Comparison of ENCODE assay signal across 17 mouse cellular contexts in genomic region chr9:80333466-80333865, GRCm38 (mm10).
DNase-seq lines count a peak whose midpoint lies in the region; ATAC-seq and TF ChIP-seq lines count a peak whose summit lies in the region.
"Had no signal": no experiment of that assay in that cellular context is flagged by ENCODE, and none has a peak within 500 bp of the region (broad histone marks: within the 10 kb centered on the region; RNA-seq: fewer than 3 reads in every experiment).

No protein-coding gene starts in this region.

- WGBS in hindbrain, postnatal 0 days = 32% methylated on average over 8 of the region's 8 CpGs
- 50% methylated on average over 8 of the region's 8 CpGs for WGBS in hindbrain, embryonic 14.5 days
- 52% methylated on average over 8 of the region's 8 CpGs for WGBS in midbrain, embryonic 13.5 days
- 72% methylated on average over 8 of the region's 8 CpGs for WGBS in midbrain, embryonic 10.5 days
- WGBS in stomach, postnatal 0 days = 32% methylated on average over 8 of the region's 8 CpGs

- no peak overlapping the region for H3K4me3 ChIP-seq in hindbrain, postnatal 0 days (ENCODE audit: low read length)
- H3K4me3 ChIP-seq in hindbrain, embryonic 14.5 days (replicated peaks; ENCODE audit: low read length) = no peak overlapping the region
- no peak overlapping the region for H3K4me3 ChIP-seq in midbrain, embryonic 13.5 days (replicated peaks)
- no peak overlapping the region for H3K4me3 ChIP-seq in midbrain, embryonic 10.5 days
- H3K4me3 ChIP-seq in stomach, postnatal 0 days (ENCODE audit: low read depth, low read length) = no peak overlapping the region
- H3K4me3 ChIP-seq: embryonic facial prominence, embryonic 12.5 days; heart, embryonic 10.5 days; hindbrain, embryonic 12.5 days; limb, embryonic 12.5 days had no signal

- no peaks in the 10 kb centered on the region for H3K9me3 ChIP-seq in hindbrain, postnatal 0 days (ENCODE audit: low read length)
- no peaks in the 10 kb centered on the region for H3K9me3 ChIP-seq in hindbrain, embryonic 14.5 days (ENCODE audit: control insufficient read depth, low read length)
- H3K9me3 ChIP-seq in midbrain, embryonic 13.5 days = no peaks in the 10 kb centered on the region
- no peaks in the 10 kb centered on the region for H3K9me3 ChIP-seq in midbrain, embryonic 10.5 days (replicated peaks)
- H3K9me3 ChIP-seq in stomach, postnatal 0 days (ENCODE audit: control insufficient read depth, low read length) = no peaks in the 10 kb centered on the region
- H3K9me3 ChIP-seq: embryonic facial prominence, embryonic 12.5 days; heart, embryonic 10.5 days; hindbrain, embryonic 12.5 days; limb, embryonic 12.5 days had no signal

- no peak for ATAC-seq in hindbrain, postnatal 0 days
- no peak for ATAC-seq in hindbrain, embryonic 14.5 days (ENCODE audit: low FRiP score)
- ATAC-seq in midbrain, embryonic 13.5 days = no peak
- no peak for ATAC-seq in stomach, postnatal 0 days (ENCODE audit: low FRiP score, low TSS enrichment)

- no peak overlapping the region for H3K27ac ChIP-seq in hindbrain, postnatal 0 days
- H3K27ac ChIP-seq in hindbrain, embryonic 14.5 days = no peak overlapping the region
- H3K27ac ChIP-seq in midbrain, embryonic 13.5 days = no peak overlapping the region
- no peak overlapping the region for H3K27ac ChIP-seq in midbrain, embryonic 10.5 days (replicated peaks)
- H3K27ac ChIP-seq in stomach, postnatal 0 days (replicated peaks) = no peak overlapping the region
- H3K27ac ChIP-seq: embryonic facial prominence, embryonic 12.5 days; heart, embryonic 10.5 days; hindbrain, embryonic 12.5 days; limb, embryonic 12.5 days had no signal

- H3K4me1 ChIP-seq in hindbrain, postnatal 0 days (ENCODE audit: insufficient read depth, low read length) = no peaks in the 10 kb centered on the region
- no peaks in the 10 kb centered on the region for H3K4me1 ChIP-seq in hindbrain, embryonic 14.5 days (replicated peaks; ENCODE audit: control insufficient read depth, insufficient read depth, low read length)
- H3K4me1 ChIP-seq in midbrain, embryonic 13.5 days (replicated peaks) = peaks cover 2% of the 10 kb centered on the region; the same call in 1 of the 2 replicates
- H3K4me1 ChIP-seq in midbrain, embryonic 10.5 days = peaks cover 16% of the 10 kb centered on the region
- no peaks in the 10 kb centered on the region for H3K4me1 ChIP-seq in stomach, postnatal 0 days (replicated peaks; ENCODE audit: control insufficient read depth, insufficient read depth)
- H3K4me1 ChIP-seq: embryonic facial prominence, embryonic 12.5 days; hindbrain, embryonic 12.5 days had no signal

- no peak overlapping the region; the same call in 1 of the 2 replicates for H3K9ac ChIP-seq in hindbrain, postnatal 0 days (replicated peaks; ENCODE audit: low read length)
- H3K9ac ChIP-seq in hindbrain, embryonic 14.5 days = no peak overlapping the region
- no peak overlapping the region for H3K9ac ChIP-seq in midbrain, embryonic 13.5 days (replicated peaks)
- no peak overlapping the region for H3K9ac ChIP-seq in stomach, postnatal 0 days (ENCODE audit: low read length)
- H3K9ac ChIP-seq: embryonic facial prominence, embryonic 12.5 days; hindbrain, embryonic 12.5 days; limb, embryonic 12.5 days had no signal

- TF ChIP-seq CTCF in hindbrain, postnatal 0 days (IDR thresholded peaks at IDR 0.05; ENCODE audit: low read depth) = no peak
- no peak for TF ChIP-seq CTCF in stomach, postnatal 0 days (IDR thresholded peaks at IDR 0.05; ENCODE audit: low read depth)

- H3K36me3 ChIP-seq in hindbrain, postnatal 0 days (ENCODE audit: insufficient read depth, low read length) = no peaks in the 10 kb centered on the region
- no peaks in the 10 kb centered on the region for H3K36me3 ChIP-seq in hindbrain, embryonic 14.5 days (replicated peaks; ENCODE audit: control insufficient read depth, insufficient read depth)
- H3K36me3 ChIP-seq in midbrain, embryonic 13.5 days = no peaks in the 10 kb centered on the region
- no peaks in the 10 kb centered on the region for H3K36me3 ChIP-seq in midbrain, embryonic 10.5 days
- H3K36me3 ChIP-seq in stomach, postnatal 0 days (ENCODE audit: control insufficient read depth, insufficient read depth, low read length) = no peaks in the 10 kb centered on the region
- H3K36me3 ChIP-seq: embryonic facial prominence, embryonic 12.5 days; heart, embryonic 10.5 days; hindbrain, embryonic 12.5 days; limb, embryonic 12.5 days had no signal

- no peak for TF ChIP-seq EP300 in stomach, postnatal 0 days (optimal IDR thresholded peaks at IDR 0.05)

- DNase-seq in embryo, embryonic 11 days = peak; percentile 5
- no peak for DNase-seq in embryo, embryonic 10 days (ENCODE audit: low spot score)
- peak; percentile 25 for DNase-seq in hindbrain, postnatal 0 days (ENCODE audit: low spot score)
- DNase-seq in hindbrain, embryonic 14.5 days (ENCODE audit: low spot score) = no peak
- DNase-seq in midbrain, embryonic 10.5 days (ENCODE audit: low spot score) = no peak
- DNase-seq in stomach, postnatal 0 days (ENCODE audit: low spot score) = no peak
- DNase-seq in gastrocnemius, postnatal 10 days = no peak
- DNase-seq: B cell, adult 2 months; cerebellum, adult 8-10 months; lung, adult 18-20 months; right cerebral cortex, postnatal 14 days; thymus, postnatal 14 days had no signal

- no peaks in the 10 kb centered on the region for H3K27me3 ChIP-seq in hindbrain, postnatal 0 days (ENCODE audit: insufficient read depth, low read length)
- no peaks in the 10 kb centered on the region for H3K27me3 ChIP-seq in hindbrain, embryonic 14.5 days (ENCODE audit: control insufficient read depth, insufficient read depth, low read length)
- 0 out of 2 replicates have a peak, but pooled peaks cover 8% of the 10 kb centered on the region for H3K27me3 ChIP-seq in midbrain, embryonic 13.5 days
- H3K27me3 ChIP-seq in midbrain, embryonic 10.5 days (ENCODE audit: low read depth, poor library complexity, severe bottlenecking) = peaks cover 9% of the 10 kb centered on the region
- H3K27me3 ChIP-seq in stomach, postnatal 0 days (ENCODE audit: control insufficient read depth, insufficient read depth, low read length) = no peaks in the 10 kb centered on the region
- H3K27me3 ChIP-seq: embryonic facial prominence, embryonic 12.5 days had no signal

- H3K4me2 ChIP-seq in hindbrain, postnatal 0 days (ENCODE audit: low read depth, low read length) = peak overlapping the region; percentile 39
- no peak overlapping the region for H3K4me2 ChIP-seq in hindbrain, embryonic 14.5 days (replicated peaks)
- H3K4me2 ChIP-seq in midbrain, embryonic 13.5 days (replicated peaks) = 0 out of 2 replicates have a peak overlapping the region, but pooled peaks have one; percentile 7
- H3K4me2 ChIP-seq in stomach, postnatal 0 days (replicated peaks; ENCODE audit: low read depth) = peak overlapping the region; percentile 11; the same call in 1 of the 2 replicates
- H3K4me2 ChIP-seq: embryonic facial prominence, embryonic 12.5 days; hindbrain, embryonic 12.5 days; limb, embryonic 12.5 days had no signal

Comparison
In these comparisons a context has a peak if more than half of its experiments do, and no peak if none do; other contexts are left out.
1. DNase-seq: peak in embryo, embryonic 11 days (single experiment) and hindbrain, postnatal 0 days (single experiment); none in embryo, embryonic 10 days (single experiment), hindbrain, embryonic 14.5 days (single experiment), midbrain, embryonic 10.5 days (single experiment), stomach, postnatal 0 days (single experiment) and gastrocnemius, postnatal 10 days (single experiment).